In the genomic region with DNA sequence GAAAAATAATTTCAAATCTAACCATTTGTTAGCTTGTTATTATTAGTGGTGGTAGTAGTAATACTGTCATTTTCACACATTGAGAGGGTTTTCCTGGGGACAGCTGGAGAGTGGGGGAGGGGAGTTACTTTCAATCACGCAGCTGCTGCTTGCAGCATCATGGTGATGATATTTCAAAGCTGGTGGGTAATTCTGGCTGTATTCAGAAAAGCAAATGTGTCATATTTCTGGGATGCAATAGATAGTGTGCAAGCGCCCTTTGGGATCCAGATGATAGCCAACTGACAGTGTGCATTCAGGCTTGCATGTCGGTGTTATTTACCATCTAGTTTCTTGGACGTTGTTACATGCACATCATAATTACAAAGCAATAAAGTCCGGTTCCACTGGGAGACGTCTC, we compare ENCODE assay signal across 13 mouse cellular contexts. TPM values are rescaled to one million over a fixed set of nuclear protein-coding genes. Genes with fewer than 3 reads are reported as not detected.
DNase-seq lines count a peak whose midpoint lies in the region; ATAC-seq lines count a peak whose summit lies in the region.
"Had no signal": no experiment of that assay in that cellular context is flagged by ENCODE, and none has a peak within 500 bp of the region (broad histone marks: within the 10 kb centered on the region; RNA-seq: fewer than 3 reads in every experiment).

No protein-coding gene starts in this region.

- WGBS in forebrain, embryonic 11.5 days, result 70% methylated on average over 6 of the region's 6 CpGs
- WGBS in neural tube, embryonic 13.5 days, result 32% methylated on average over 6 of the region's 6 CpGs

- peak; percentile 34 to 55 for DNase-seq in kidney, postnatal 4 days
- DNase-seq in kidney, adult 8-10 months, result no peak
- no peak for DNase-seq in forebrain, embryonic 11.5 days (ENCODE audit: low spot score)
- peak; percentile 35 to 69 for DNase-seq in layer of hippocampus, adult 18-20 months (ENCODE audit: low spot score in 2 of 2)
- no peak for DNase-seq in spleen, adult 12 weeks (ENCODE audit: low spot score)
- no peak for DNase-seq in thymus, postnatal 14 days
- DNase-seq in adrenal gland, adult 18-20 months (ENCODE audit: low spot score in 2 of 2), result no peak
- DNase-seq: adrenal gland, postnatal 14 days; kidney, postnatal 25 days had no signal

- peak overlapping the region; percentile 74 for H3K27ac ChIP-seq in forebrain, embryonic 11.5 days (ENCODE audit: low read depth, low read length)
- H3K27ac ChIP-seq in neural tube, embryonic 13.5 days (replicated peaks), result peak overlapping the region; percentile 79
- H3K27ac ChIP-seq: embryonic facial prominence, embryonic 15.5 days; macrophage had no signal

- peaks cover 19% of the 10 kb centered on the region for H3K4me1 ChIP-seq in forebrain, embryonic 11.5 days (replicated peaks; ENCODE audit: control insufficient read depth, insufficient read depth, low read length)
- H3K4me1 ChIP-seq in neural tube, embryonic 13.5 days (replicated peaks), result peaks cover 71% of the 10 kb centered on the region

- no peak for ATAC-seq in forebrain, embryonic 11.5 days (replicated peaks; ENCODE audit: low FRiP score)
- ATAC-seq in neural tube, embryonic 13.5 days (ENCODE audit: low read depth), result peak; percentile 10; the same call in 1 of the 2 replicates

- no peaks in the 10 kb centered on the region for H3K36me3 ChIP-seq in forebrain, embryonic 11.5 days (ENCODE audit: control insufficient read depth, insufficient read depth, low read length)
- H3K36me3 ChIP-seq in neural tube, embryonic 13.5 days, result no peaks in the 10 kb centered on the region
- H3K36me3 ChIP-seq: embryonic facial prominence, embryonic 15.5 days; heart, embryonic 12.5 days had no signal

- H3K9me3 ChIP-seq in forebrain, embryonic 11.5 days (ENCODE audit: control insufficient read depth, low read length), result no peaks in the 10 kb centered on the region
- H3K9me3 ChIP-seq in neural tube, embryonic 13.5 days, result no peaks in the 10 kb centered on the region
- H3K9me3 ChIP-seq: embryonic facial prominence, embryonic 15.5 days; heart, embryonic 12.5 days had no signal

- no peaks in the 10 kb centered on the region for H3K27me3 ChIP-seq in forebrain, embryonic 11.5 days (ENCODE audit: control insufficient read depth, insufficient read depth, low read length)
- H3K27me3 ChIP-seq in neural tube, embryonic 13.5 days, result no peaks in the 10 kb centered on the region
- H3K27me3 ChIP-seq: embryonic facial prominence, embryonic 15.5 days; heart, embryonic 12.5 days had no signal

- no peak overlapping the region for H3K4me3 ChIP-seq in forebrain, embryonic 11.5 days (ENCODE audit: low read depth, low read length)
- H3K4me3 ChIP-seq in neural tube, embryonic 13.5 days, result peak overlapping the region; percentile 0; the same call in 1 of the 2 replicates
- H3K4me3 ChIP-seq: embryonic facial prominence, embryonic 15.5 days; heart, embryonic 12.5 days had no signal

- no peak overlapping the region for H3K4me2 ChIP-seq in forebrain, embryonic 11.5 days (ENCODE audit: low read depth, low read length, severe bottlenecking)
- H3K4me2 ChIP-seq in neural tube, embryonic 13.5 days, result peak overlapping the region; percentile 39
- H3K4me2 ChIP-seq: embryonic facial prominence, embryonic 15.5 days; heart, embryonic 12.5 days had no signal

- H3K9ac ChIP-seq in forebrain, embryonic 11.5 days (ENCODE audit: low read length), result peak overlapping the region; percentile 18; the same call in 1 of the 2 replicates
- H3K9ac ChIP-seq in neural tube, embryonic 13.5 days, result peak overlapping the region; percentile 31; the same call in 1 of the 2 replicates
- H3K9ac ChIP-seq: embryonic facial prominence, embryonic 15.5 days; heart, embryonic 12.5 days had no signal

RNA-seq across cellular contexts. Expression of gene Rhbdd1, which starts 4.2 kb away (rescaled TPM):
- polyA plus RNA-seq in forebrain, embryonic 11.5 days (2014; fragmentation: Nextera tagmentation; extraction: Ambion mirVana), result 6.3 and 7.5 TPM in 2 replicates
- total RNA-seq in layer of hippocampus, adult 18-20 months (2021), result 1 to 10 TPM; 8.2 to 8.3 TPM
- polyA plus RNA-seq in neural tube, embryonic 13.5 days (2015; fragmentation: Nextera tagmentation; extraction: Ambion mirVana), result 4.1 and 5.4 TPM in 2 replicates
- total RNA-seq in adrenal gland, adult 18-20 months (2021), result 10 to 100 TPM; 22.7 to 35.3 TPM

RNA-seq across cellular contexts. Expression of gene Irs1, which starts 29.2 kb away (rescaled TPM):
- 14.2 and 17.5 TPM in 2 replicates for polyA plus RNA-seq in forebrain, embryonic 11.5 days (2014; fragmentation: Nextera tagmentation; extraction: Ambion mirVana)
- 10 to 100 TPM; 17.5 to 17.9 TPM for total RNA-seq in layer of hippocampus, adult 18-20 months (2021)
- 7.1 and 8.2 TPM in 2 replicates for polyA plus RNA-seq in neural tube, embryonic 13.5 days (2015; fragmentation: Nextera tagmentation; extraction: Ambion mirVana)
- total RNA-seq in adrenal gland, adult 18-20 months (2021), result 10 to 100 TPM; 11.0 to 11.8 TPM
- polyA plus RNA-seq: macrophage had no signal

Comparison
In these comparisons a context has a peak if more than half of its experiments do, and no peak if none do; other contexts are left out.
1. DNase-seq: peak in kidney, postnatal 4 days (2 of 2) and layer of hippocampus, adult 18-20 months (2 of 2); none in kidney, adult 8-10 months (0 of 2), forebrain, embryonic 11.5 days (single experiment), spleen, adult 12 weeks (single experiment), thymus, postnatal 14 days (single experiment) and adrenal gland, adult 18-20 months (0 of 2).